Mouse (Mus musculus) T-helper 17 cell (primary cell): Measurements from ENCODE around the gene Atp13a1.

Experiments used
- in situ Hi-C, 2 experiments: fragments of 300-600 bp; cut with MboI, MseI; formaldehyde crosslinking; loops; 1 replicate in 1 of 2; 2 replicates in 1 of 2; pipeline ENCODE4 v1.15.1; 2025; ENCODE audit warnings: high pct_unique_total_duplicates in 2 of 2

Gene Atp13a1

DNA sequence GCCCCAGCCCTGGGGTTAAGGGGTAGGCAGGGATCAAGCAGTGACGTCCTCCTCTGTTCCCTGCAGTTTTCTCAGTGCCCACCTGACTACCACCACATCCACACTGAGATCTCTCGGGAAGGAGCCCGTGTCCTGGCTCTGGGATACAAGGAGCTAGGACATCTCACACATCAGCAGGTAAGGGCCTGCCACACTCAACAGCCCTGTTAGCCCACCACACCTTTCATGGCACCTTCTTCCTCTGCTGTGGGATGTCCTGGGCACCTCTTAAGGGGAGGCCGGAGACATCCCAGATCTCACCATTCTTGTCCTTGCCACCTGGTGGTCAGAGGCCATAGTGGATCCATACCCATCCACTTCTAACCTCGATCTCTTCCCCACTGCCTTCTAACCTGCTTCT lies 9.0 kb downstream of the Atp13a1 start:
- in situ Hi-C loops: no loop called here

DNA sequence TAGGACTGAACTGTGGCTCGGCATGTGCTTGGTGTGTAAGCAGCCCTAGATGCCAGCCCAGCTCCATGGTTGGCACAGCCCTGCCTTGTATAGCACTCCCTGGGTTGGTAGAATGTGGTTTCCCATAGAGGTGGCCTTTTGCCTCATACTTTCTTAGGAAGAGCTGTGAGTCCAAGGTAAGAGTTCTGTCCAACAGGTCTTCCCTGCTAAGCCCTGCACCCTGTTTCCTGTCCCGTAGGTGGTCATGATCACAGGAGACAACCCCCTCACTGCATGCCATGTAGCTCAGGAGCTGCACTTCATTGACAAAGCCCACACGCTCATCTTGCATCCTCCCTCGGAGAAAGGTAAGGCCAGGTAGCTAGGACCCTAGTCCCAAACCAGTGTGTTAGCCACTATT lies 10.8 kb downstream of the Atp13a1 start:
- in situ Hi-C loops: no loop called here

DNA sequence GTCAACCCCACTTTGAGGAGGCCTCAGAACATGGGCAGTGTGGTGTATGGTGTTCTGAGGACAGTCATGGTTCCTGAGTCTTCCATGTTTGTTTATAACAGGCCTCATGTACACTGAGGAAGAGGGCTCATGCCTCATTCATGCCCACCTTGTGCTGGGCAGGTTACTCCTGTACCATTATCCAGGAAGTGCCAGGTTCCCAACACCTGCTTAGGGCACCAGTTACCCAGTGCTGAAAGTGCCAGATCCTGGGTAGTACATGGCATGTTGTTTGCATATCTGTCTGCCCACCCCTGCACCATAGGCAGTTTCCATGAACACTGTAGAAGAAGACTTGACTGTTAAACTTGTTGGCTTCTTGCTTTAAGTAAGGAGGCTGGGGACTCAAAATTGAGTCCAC lies 11.3 kb downstream of the Atp13a1 start:
- in situ Hi-C loops: no loop called here

DNA sequence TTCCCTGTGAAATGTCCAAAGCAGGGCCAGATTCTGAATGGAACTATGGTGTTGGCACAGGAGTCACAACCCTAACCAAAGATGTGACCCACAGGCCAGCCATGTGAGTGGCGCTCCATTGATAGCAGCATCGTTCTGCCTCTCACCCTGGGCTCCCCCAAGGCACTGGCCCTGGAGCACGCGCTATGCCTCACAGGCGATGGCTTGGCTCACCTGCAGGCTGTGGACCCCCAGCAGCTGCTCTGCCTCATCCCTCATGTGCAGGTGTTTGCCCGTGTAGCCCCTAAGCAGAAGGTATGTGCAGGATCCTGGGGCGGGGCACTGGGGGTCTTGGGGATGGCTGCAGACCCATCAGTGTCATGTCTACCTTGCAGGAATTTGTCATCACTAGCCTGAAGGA lies 12.4 kb downstream of the Atp13a1 start:
- in situ Hi-C loops: no loop called here

DNA sequence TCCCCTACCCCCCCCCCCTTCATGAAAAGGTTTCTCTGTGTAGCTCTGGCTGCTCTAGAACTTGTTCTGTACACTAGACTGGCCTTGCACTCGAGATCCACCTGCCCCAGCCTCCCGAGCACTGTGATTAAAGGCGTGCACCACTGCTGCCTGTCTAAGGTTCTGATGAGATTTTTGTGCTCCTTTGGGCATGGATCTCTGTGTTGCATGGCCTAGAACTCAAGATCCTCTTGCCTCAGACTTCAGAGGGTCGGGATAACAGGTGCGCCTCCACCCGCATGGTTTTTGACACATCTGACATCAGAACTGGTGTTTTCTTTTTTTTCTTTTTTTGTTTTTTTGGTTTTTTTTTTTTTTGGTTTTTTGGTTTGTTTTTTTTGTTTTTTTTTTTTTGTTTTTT lies 13.6 kb downstream of the Atp13a1 start:
- in situ Hi-C loops: no loop called here

DNA sequence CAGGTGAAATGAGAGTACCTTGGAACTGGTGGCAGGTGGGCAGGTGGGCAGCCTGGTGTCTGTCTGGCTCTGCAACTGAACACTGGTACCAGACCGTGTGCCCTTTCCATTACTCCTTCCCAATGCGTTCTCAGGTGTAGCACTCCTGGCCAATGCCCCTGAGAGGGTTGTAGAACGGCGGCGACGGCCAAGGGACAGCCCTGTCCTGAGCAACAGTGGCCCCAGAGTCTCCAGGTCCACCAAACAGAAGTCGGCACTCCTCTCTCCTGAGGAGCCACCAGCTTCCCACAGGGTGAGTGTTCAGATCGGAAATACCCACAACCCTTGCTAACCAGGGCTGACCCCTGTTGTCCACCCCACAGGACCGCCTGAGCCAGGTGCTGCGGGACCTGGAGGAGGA lies 14.1 kb downstream of the Atp13a1 start:
- in situ Hi-C loops: no loop called here

DNA sequence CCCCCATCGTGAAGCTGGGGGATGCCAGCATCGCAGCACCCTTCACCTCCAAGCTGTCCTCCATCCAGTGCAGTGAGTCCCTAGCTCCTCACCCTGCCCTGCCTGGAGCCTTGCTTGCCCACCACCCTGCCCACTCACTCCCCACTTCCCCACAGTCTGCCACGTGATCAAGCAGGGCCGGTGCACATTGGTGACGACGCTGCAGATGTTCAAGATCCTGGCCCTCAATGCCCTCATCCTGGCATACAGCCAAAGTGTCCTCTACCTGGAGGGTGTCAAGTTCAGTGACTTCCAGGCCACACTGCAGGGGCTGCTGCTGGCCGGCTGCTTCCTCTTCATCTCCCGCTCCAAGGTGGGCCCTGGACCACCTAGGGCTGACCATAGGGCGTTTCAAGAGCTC lies 14.5 kb downstream of the Atp13a1 start:
- in situ Hi-C loops: no loop called here

DNA sequence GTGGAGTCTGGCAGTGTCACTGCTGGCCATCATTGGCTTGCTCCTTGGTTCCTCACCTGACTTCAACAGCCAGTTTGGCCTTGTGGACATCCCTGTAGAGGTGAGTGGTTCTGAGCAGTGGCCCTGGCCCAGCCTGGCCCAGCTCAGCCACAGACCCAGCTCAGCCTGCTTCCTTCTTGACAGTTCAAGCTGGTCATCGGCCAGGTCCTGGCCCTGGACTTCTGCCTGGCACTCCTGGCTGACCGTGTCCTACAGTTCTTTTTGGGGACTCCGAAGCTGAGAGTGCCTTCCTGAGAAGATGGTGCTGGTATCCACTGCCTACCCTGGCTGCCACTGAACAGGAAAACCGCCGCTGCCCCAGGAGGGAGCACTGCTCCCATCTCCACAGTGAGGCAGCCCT lies 16.3 kb downstream of the Atp13a1 start:
- in situ Hi-C loops: no loop called here

DNA sequence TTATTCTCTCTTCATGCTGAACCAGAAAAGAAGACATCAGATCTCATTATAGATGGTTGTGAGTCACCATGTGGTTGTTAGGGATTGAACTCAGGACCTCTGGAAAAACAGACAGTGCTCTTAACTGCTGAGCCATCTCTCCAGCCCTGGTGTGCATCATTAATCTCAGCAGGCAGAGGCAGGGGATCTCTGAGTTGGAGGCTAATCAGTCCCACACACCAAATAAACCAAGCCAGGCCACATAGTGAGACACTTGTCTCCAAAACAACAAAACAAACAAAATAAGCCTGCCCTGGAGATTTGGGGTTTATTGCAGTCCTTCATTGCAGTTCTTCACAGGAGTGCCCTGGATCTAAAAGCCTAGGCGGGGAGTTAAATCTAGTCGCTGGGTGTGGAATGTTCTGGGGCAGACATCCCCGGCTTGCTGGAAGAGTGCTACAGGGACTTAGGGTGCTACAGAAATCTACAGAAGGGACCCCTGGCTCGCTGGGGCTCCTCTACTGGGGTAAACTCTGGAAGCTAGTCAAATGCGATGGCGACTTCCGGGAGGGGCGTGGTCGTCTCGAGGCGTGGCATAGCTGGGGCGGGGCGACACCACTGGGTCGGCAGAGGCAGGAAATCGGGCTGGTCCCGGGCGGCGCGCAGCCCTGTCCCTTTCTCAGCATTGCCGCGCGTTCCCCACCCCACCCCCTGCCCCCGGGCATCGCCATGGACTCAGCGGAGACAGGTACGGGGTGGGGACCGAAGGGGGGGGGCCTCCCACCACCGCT lies 17.3 kb downstream of the Atp13a1 start, which contains the start of gene Gmip:
Gene Gmip (plus strand): TSS at position 586 of the 770 bp plus-strand sequence.
- in situ Hi-C loops: no loop called here

DNA sequence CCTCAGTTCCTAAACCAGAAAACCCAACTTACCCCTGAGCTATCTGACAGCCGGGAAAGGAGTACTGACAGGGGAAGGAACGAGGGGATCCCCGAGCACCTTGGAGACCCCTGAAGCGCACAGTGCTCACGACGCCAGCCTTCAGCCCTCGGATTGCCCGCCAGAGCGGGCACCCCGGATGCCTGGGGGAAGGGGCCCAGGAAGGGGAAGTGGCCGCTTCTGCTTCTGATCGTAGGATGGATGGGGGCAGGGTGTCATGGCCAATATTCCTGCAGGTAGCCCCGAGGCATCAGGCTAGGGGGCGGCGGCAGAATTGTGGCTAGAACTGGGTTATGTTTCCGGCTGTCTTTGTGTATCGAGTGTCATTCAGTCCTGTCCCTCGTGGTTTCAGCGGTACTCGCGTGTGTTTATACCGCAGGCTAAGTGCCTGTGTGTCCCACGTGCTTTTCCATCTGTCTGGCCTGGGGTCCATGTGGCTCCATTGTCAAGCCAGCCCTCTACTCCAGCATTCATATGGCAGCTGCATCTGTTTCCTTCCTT lies 18.0 kb downstream of the Atp13a1 start:
- in situ Hi-C loops: no loop called here

DNA sequence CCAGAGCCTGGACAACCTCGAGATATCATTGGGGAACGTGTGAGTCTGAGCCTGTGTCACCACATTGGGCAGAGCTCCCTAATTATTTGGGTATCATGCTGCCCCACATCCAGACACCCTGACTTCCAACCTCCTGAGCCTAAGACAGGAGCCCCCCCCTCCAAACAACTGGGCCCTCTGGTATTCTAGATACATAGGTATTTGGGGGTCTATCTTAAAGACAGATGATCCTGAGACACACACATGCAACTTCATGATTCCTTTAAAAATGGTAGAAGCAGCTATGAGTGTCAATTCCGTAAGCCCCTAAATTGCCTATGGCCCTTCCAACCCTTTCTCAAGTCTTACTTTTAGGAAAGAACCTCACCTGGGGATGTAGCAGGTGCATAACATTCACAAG lies 18.9 kb downstream of the Atp13a1 start:
- in situ Hi-C loops: no loop called here

DNA sequence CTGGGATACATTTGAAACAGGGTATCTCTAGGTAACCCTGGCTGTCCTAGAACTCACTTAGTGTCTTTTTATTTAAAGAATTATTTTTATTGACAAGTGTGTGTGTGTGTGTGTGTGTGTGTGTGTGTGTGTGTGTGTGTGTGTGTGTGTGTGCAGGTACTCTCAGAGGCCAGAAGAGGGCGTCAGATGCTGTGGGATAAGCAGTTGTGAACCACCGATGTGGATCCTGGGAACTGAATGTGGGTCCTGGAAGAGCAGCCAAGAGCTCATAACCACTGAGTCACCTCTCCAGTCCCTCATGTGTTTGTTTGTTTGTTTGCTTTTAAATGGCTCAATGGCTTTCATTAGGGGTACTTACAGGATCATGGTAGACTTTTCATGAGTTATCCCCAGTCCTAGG lies 23.9 kb downstream of the Atp13a1 start:
- in situ Hi-C loops: no loop called here

DNA sequence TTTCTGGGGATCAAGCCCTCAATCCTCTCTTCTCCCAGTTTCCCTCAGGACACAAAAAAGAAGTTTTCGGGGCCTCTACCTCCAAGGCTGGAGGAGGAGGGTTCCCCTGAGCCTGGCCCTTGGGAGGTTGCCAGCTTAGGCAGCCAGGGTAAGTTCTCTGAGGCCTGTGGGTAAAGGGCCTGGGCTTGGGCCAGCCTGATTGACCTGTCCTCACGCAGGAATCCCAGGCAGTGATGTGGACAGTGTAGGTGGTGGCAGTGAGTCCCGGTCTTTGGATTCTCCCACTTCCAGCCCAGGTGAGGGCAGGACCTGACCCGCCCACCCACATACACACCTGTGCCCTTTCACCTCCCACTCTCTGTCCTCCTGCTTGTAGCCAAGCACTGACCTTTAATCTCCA lies 24.4 kb downstream of the Atp13a1 start:
- in situ Hi-C loops: no loop called here

DNA sequence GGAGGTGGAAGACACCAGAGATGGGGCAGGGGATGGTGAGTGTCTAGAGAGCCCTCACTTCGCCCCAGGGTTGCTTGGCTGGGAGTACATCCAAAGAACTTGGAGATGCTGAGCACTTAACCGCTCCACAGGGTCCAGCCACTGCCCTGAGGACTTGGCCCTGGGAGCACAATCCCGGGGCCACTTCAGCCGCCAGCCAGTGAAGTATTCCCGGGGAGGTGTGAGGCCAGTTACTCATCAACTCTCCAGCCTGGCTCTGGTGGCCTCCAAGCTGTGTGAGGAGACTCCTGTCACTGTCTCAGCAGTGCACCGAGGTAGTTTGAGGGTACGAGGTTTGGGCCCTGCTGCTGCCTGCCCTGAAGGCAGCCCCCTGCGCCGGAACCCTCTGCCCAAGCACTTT lies 29.5 kb downstream of the Atp13a1 start:
- in situ Hi-C loops: no loop called here

DNA sequence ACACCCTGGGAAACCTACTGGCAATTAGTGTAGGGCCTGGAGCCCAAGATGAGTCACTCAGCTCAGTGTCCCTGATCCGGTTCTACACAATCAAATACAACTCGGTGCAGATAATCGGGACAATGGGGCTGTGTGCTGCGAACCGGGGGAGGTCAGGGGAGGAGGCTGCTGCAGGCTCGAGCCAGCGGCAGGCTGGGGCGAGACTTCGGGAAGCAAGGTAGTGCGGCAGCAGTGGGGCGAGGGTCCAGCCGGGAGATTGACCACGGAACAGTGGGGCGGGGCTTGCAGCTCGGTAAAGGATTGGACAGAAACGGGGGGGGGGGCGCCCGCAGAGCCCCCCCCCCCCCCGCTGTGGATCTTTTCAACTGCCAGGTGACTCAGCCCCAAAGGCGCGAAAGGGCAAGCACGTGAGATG lies 31.0 kb downstream of the Atp13a1 start:
- in situ Hi-C loops: no loop called here

DNA sequence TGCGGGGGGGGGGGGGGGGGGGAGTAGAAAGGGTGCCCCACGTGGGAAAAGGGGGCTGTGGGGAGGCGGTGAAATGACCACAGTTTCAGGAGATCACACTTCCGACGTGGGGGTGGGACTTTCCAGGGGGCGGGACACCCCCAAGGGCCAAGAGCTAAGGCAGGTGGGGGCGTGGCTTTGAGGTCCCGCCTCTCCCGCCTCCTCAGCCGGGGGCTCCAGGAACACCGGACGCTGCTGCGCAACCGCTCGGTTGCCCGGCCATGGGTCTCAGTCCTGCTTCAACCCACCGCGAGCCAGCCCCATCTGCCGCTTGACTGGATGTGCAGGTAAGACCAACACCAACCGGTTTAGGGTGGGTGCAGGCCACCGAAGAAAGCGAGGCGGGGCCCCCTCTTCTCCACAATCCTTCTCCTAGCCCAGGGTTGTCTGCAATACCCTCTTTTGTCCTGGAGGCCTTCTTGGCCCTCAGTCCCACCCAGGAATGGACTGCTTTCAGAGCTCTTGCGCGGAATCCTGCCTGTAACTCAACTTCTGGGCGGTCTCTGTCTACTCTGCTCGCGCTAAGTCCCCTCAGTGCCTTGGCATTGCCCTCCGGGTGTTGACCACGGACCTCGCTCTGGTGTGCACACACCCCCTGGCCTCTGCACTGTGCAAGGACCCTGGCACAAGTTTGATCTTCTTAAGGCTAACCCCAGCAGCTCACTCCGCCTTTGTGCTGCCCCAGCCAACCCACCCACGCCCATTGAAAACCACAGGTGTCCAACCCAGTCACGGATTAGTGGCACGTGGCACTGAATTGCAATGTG lies 31.6 kb downstream of the Atp13a1 start, which contains the start of gene Lpar2:
Gene Lpar2 (plus strand): TSS at position 44 of the 806 bp plus-strand sequence.
- in situ Hi-C loops: no loop called here

DNA sequence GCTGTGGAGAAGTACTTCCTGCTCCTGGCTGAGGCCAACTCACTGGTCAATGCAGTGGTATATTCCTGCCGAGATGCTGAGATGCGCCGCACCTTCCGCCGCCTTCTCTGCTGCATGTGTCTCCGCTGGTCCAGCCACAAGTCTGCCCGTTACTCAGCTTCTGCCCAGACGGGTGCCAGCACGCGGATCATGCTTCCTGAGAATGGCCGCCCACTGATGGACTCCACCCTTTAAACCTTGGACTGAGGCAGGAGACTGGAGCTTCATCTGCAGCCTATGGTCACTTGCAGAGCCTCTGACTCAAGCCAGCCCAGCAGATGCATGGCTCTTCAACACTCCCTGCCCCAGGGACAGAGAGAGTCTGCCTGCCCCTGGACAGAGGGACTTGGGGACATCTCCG lies 35.4 kb downstream of the Atp13a1 start:
- in situ Hi-C loops: no loop called here

DNA sequence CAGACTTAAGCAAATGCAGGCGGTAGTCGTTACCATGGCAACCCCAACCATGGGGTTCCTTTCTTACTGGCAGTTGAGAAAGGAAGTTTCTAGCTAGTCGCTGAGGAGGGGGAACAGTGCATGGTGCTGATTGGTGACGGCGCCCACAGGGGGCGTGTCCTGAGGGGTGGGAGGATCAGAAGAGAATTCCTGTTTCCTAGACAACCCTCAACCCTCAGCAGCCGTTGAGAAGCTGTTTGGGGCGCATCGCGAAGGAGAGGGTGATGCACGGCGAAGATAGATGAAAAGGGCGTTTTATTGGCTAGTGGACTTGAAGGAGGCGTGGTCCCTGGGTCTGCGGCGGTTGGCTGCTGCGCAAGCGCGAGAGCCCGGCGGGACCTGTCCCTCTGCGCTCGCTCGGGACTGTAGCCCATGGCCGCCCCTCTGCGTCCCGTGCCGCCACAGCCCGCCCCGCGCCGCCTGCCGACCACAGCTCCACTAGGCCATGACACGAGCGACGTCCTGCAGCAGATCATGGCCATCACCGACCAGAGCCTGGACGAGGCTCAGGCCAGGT lies 41.4 kb downstream of the Atp13a1 start, which contains the start of gene Pbx4:
Gene Pbx4 (plus strand): TSS at position 194 of the 556 bp plus-strand sequence.
- in situ Hi-C loops: no loop called here

DNA sequence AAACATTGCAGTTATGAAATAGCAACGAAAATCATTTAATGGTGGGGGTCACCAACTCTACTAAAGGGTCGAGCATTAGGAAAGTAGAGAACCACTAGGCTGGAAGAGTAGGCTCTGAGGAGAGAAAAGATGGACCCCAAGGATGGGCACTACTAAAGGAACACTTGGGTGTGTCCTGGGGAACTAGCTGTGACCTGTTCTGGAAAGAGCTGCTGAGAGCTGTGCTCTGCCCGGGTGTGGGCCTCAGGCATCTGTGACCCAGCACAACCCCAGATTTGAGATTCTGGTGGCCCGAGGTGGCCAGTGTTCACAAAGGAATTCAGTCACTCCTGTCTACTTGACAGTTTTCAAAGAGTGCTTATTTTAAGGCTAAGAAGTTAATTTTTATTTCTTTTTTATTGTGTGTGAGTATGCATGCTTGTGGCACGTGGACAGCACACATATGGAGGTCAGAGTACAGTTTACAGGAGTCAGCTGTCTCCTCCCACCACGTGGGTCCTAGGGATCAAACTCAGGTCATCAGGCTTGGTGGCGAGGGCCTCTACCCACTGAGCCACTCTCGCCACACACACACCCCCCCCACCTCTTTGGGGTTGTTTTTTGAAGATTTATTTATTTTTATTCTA lies 46.2 kb downstream of the Atp13a1 start:
- in situ Hi-C loops: loop anchor here in 1 of 2 experiments (5.0 kb wide), 1 partner anchor 55 kb away; no protein-coding TSS in a partner anchor

DNA sequence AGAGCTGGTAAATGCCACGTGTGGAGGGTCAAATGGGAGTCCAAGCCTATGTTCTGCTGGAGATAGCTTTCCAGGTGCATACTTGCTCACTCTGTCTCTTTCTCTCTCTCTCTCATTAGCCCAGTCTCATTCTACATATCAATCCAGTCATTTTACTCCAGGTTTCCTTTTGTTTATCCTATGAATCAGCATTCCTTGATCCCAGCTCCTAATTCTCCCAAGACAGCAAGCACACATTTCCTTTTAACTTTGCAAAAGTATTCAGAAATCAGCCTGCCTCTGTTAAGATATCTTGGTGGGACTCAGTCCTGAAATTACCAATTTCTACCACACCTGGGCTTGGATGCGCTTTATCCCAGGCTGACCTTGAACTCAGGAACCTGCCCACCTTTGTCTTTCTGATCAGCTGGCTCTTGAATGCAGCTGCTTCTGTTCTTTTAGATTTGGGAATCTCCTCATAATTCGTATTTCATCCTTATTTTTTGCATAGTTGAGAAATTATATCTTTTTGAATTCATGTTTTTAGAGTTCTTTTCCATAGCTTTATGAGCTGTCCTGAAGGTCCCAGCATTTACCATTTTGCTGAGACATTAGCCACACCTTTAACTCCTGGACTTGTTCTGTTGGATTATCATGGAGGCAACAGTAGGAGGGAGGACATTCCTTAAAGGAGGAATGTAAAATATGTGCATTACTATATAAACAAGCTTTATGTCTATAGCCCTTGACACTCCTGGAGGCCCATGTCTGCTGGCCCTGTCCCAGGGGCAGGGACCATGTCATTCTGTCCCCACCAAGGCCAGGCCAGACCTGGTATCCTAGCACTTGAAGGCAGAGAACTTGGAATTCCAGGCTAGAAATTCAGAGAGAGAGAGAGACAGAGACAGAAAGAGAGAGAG lies 56.5 kb downstream of the Atp13a1 start:
- in situ Hi-C loops: no loop called here

DNA sequence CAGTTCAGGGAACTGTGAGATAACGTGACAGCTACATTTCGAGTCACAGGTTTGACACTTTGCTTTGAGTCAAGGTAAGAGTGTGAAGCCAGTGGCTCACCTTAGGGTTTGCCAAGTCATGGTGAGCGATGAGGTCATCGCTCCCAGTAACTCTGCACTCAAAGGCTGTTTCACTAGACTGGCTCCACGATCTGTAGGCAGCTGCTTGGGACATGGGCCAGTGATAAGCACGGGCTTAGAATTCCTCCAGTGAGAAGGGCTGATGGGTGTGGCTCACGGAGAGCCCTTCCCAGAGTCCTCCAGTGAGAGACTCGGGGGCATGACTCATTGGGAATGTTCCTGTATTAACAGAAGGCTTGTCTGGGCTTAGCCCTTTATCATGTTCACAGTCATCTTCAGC lies 58.0 kb downstream of the Atp13a1 start:
- in situ Hi-C loops: no loop called here
